Mouse (Mus musculus): Measurements from ENCODE around the gene Srgap1. TPM values are rescaled to one million over a fixed set of nuclear protein-coding genes. Genes with fewer than 3 reads are reported as not detected.

The Srgap1 gene
- polyA plus RNA-seq, 1 experiment, result 1.5 TPM

GRCm38 (mm10) chr10:122018594-122019048, 28.5 kb downstream of the Srgap1 start:
- no peak for DNase-seq (ENCODE audit: low read depth, low spot score)
- 18% methylated on average over 10 of the region's 10 CpGs for WGBS

DNA sequence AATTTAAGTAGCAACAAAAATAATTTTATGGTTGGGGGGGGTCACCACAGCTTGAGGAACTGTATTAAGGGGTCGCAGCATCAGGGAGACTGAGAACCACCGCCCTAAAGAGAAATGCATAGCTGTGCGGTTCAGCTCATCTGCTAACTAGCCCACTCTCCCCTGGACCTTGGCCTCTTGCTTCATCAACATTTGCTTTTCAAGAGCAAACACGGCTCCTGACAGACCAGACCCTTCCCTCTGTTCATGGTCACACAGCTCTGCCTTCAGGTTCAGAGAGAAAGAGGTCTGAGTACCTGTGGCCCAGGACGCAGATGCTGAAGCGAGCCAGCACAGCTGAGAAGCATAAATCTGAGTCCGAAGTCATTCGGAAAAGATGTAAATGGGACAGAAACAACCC, 29.4 kb downstream of the Srgap1 start:
- 39% methylated on average over 8 of the region's 8 CpGs for WGBS
- no peak for DNase-seq (ENCODE audit: low read depth, low spot score)

DNA sequence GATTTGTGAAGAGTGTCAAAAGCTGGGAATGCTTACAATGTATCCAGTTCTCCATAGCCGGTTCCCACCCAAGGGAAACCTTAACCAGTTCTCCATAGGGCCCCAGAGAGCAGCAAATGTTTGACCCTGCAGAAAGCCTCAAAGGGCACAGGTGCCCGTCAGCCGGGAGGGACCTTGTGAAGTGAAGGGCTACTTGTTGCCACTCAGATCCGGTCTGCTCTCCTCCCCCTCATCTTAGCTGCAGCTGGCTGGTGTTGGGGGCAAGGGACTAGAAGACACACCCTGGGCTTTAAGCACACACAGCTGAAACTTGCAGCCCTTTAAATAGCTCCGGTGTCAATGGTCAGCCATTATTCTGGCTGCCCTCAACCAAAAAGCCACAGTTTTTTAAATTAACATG, 30.1 kb downstream of the Srgap1 start:
- 44% methylated on average over 5 of the region's 5 CpGs for WGBS
- no peak for DNase-seq (ENCODE audit: low read depth, low spot score)

GRCm38 (mm10) chr10:122016631-122017030, 30.5 kb downstream of the Srgap1 start:
- no peak for DNase-seq (ENCODE audit: low read depth, low spot score)
- 94% methylated on average over 3 of the region's 3 CpGs for WGBS

DNA sequence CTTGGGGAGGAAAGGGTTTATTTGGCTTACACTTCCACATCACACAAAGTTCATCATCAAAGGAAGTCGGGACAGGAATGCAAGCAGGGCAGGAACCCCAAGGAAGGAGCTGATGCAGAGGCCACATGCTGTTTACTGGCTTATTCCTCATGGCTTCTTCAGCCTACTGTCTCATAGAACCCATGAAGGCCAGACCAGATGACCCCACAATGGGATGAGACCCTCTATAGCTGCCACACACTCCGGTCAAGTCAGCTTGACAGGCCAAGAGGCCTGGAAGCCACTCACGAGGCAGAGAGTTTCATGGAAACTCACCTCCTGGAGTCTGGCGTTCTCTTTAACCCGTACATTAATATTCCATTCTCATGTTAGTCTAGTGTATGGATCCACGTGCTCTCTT, 34.8 kb downstream of the Srgap1 start:
- no peak for DNase-seq (ENCODE audit: low read depth, low spot score)
- WGBS, result 83% methylated on average over 6 of the region's 6 CpGs

DNA sequence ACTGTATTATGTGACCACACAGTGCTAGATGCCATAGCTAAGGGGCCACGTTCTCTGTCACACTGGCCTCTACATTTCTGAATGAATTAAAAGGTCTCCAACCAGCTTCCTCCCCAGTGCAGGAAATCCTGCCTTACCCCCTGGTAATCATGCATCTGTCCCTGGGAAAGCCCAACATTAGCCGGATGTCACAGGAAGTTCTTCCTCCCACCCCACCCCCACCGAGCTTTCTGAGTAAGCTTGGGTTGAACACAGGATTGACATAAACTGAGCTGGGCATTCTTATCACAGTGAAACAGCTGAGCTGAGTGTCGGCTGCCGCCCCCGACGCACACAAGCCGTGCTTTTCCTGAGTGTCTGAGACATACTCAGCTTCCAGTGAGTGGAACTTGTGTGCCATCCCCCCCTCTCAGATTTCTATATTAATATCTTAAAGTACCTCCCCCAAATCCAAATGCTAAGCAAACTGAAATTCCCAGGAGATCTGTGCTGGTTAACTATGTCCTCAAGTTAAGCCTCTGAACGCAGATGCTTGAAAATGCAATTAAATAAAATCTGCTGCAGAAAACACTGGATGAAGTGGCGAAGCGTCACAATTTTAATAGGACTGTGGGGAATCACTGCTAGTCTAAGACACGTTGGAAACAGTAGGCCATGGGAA, 38.3 kb downstream of the Srgap1 start:
- WGBS, result 63% methylated on average over 12 of the region's 12 CpGs
- DNase-seq (ENCODE audit: low read depth, low spot score), result no peak

DNA sequence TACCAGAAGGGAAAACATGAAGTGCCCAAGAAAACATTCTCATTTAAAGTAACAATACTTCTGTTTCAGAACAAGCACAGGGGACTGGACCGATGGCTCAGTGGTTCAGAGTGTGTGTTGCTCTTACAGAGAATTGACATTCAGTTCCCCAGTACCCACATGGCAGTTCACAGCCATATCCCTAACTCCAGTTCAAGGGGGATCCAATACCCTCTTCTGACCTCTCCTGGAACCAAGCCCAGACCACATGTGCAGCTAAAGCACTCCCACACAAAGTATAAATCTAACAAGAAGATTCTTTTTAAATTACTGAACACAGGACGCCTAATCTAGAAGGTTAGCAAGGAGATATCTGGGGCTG, 38.8 kb downstream of the Srgap1 start:
- WGBS, result 70% methylated on average over 2 of the region's 2 CpGs

GRCm38 (mm10) chr10:122006606-122007005, 40.5 kb downstream of the Srgap1 start:
- WGBS, result 67% methylated on average over 5 of the region's 5 CpGs
- no peak for DNase-seq (ENCODE audit: low read depth, low spot score)

More for the DNA sequence above, 38.8 kb downstream of the Srgap1 start:
- no peak for DNase-seq (ENCODE audit: low read depth, low spot score)

DNA sequence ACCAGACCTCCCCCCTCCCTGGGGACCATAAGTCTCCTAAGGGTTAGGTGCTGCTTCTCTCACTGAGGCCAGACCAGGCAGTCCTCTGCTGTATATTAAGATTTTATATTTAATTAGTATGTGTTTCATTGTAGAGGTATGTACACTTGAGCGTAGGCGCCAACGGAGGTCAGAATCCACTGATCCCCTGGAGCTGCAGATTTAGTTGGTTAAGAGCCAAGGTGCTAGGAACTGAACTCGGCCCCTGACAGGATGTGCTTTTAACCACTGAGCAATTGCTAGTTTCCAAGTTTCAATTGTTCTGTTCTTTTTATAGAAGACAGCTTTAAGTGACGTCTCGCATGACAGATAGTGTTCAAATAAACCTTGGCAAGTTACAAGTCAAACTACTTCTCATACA, 41.0 kb downstream of the Srgap1 start:
- 65% methylated on average over 6 of the region's 6 CpGs for WGBS
- no peak for DNase-seq (ENCODE audit: low read depth, low spot score)

GRCm38 (mm10) chr10:122005560-122005959, 41.6 kb downstream of the Srgap1 start:
- DNase-seq (ENCODE audit: low read depth, low spot score), result no peak

DNA sequence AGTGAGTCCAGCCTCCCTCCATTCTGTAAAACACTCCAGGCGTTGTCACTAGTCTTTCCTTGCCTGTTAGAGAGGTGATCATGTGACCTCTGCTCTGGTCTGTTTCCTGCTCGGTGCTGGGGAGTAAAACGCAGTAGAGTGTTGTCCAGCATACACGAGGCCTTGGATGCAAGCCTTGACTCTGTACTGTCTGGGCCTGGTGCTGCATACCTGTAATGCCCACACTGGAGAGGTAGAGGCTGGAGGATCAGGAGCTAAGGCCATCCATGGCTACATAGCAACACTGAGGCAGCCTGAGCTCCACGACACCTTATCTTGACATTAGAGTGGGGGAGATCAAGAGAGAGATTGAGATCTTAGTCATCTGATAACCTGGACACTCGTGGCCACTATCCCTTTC, 44.2 kb downstream of the Srgap1 start:
- WGBS, result 47% methylated on average over 6 of the region's 6 CpGs
- no peak for DNase-seq (ENCODE audit: low read depth, low spot score)

More at GRCm38 (mm10) chr10:122005560-122005959, 41.6 kb downstream of the Srgap1 start:
- 24% methylated on average over 6 of the region's 6 CpGs for WGBS

DNA sequence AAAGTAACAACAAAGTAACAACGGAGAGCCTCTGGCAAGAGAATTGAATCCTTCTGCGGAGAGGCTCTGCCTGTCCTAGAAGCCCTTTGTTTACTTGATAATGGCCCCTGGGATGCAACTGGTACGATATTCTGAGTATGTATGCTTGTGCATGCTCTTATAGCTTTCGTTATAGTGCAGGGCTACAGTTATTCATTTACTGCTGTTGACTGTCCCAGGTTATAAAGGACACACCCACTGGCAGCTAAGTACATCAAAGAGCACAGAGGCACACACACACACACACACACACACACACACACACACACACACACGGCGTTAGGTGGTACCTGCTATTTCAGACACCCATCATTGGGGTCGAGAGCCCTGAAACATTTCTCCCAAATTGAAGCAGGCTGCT, 48.3 kb downstream of the Srgap1 start:
- DNase-seq (ENCODE audit: low read depth, low spot score), result no peak
- WGBS, result 28% methylated on average over 7 of the region's 7 CpGs

GRCm38 (mm10) chr10:121996500-121996899, 50.6 kb downstream of the Srgap1 start:
- DNase-seq (ENCODE audit: low read depth, low spot score), result no peak
- 93% methylated on average over 4 of the region's 4 CpGs for WGBS

- WGBS, result 71% methylated on average over 4 of the region's 4 CpGs
These were observed 51.7 kb downstream of the Srgap1 start for GRCm38 (mm10) chr10:121995448-121995847.

DNA sequence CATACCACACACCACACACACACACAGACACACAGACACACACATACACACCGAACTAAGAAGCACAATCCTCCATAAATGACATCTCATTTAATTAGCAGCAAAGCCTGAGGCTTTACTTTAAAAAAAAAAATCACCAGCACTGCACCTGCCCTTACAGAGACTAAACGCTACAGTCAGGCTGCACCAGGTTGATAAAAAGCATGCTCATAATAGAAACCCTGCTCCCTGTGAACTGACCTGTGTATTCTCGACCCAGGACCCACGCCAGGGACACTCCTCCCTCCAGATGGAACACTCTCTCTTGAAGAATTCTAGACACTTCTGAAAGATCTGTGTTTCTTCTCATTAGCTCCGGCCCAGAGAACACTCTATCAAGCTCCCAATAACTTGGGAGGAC, 52.5 kb downstream of the Srgap1 start:
- DNase-seq (ENCODE audit: low read depth, low spot score), result no peak

More at GRCm38 (mm10) chr10:121995448-121995847, 51.7 kb downstream of the Srgap1 start:
- no peak for DNase-seq (ENCODE audit: low read depth, low spot score)

GRCm38 (mm10) chr10:121992609-121993008, 54.5 kb downstream of the Srgap1 start:
- DNase-seq (ENCODE audit: low read depth, low spot score), result no peak
- WGBS, result 56% methylated on average over 8 of the region's 8 CpGs

More for the DNA sequence above, 52.5 kb downstream of the Srgap1 start:
- 42% methylated on average over 5 of the region's 5 CpGs for WGBS

DNA sequence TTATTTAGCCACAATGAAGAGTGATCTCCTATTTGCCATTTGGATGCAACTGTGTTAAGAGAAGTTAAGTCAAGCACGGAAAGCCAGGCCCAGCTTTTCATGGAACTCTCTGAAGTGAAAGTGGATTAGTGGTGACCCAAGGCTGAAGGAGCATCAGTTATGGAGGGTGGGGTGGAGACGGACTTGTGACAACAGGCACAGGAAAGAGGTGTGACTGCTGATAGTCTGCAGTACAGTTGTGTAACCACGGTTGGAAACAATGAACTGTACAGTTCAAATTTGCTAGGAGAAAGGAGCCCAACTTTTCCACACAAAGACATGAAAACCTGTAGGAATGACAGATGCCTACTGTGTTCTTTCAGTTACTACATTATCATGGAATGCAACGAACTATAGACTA, 60.1 kb downstream of the Srgap1 start:
- DNase-seq (ENCODE audit: low read depth, low spot score), result no peak
- WGBS, result 64% methylated on average over 4 of the region's 4 CpGs

GRCm38 (mm10) chr10:121984887-121985286, 62.2 kb downstream of the Srgap1 start:
- WGBS, result 65% methylated on average over 10 of the region's 10 CpGs

GRCm38 (mm10) chr10:121983993-121984610, 63.0 kb downstream of the Srgap1 start:
- WGBS, result 56% methylated on average over 10 of the region's 10 CpGs
- DNase-seq (ENCODE audit: low read depth, low spot score), result no peak

More at GRCm38 (mm10) chr10:121984887-121985286, 62.2 kb downstream of the Srgap1 start:
- DNase-seq (ENCODE audit: low read depth, low spot score), result no peak

DNA sequence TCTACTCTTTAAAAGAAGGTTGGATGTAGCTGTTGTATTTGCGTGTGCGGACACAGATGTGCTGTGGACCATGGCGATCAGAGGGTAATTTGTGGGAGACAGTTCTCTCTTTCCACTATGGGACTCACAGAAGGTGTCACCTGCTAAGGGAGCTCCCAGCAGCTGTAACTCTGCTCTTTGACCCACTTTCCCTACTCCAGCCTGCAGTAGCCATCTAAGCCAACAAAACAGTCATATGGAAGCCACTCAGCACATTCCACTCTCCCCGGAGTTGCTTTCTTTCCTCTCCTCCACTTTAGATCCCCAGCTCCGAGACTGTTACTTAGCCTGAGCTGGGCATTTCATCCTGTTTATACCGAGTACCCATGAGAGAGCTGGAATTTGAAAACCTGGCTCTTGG, 71.8 kb downstream of the Srgap1 start:
- no peak for DNase-seq (ENCODE audit: low read depth, low spot score)
- WGBS, result 80% methylated on average over 6 of the region's 6 CpGs

DNA sequence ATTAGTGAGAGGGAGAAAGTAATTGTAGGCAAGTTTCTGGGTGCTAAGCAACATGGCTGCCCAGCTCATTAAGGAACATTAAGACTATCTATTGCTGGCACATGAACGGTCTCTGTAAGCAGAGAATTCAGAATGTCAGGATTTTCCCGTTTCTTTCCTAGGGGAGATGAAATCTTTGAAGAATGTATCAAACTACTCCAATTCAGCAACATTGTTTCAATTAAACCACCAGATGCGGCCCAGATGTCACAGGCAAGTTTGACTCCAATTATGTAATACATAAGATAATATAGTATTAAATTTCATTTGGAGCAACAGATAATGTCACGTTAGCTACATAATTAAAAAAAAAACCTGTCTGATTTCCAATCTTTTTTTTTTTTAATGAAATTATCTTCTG, 72.5 kb downstream of the Srgap1 start:
- DNase-seq (ENCODE audit: low read depth, low spot score), result no peak
- 87% methylated on average over 4 of the region's 4 CpGs for WGBS
